Mouse (Mus musculus) WW6 (cell line): ENCODE measurements at regions not wholly inside any gene's neighbourhood (a gene's known extent, or its start where the extent isn't known, plus 50 kb on each side); places are given as distances from the start of the nearest gene placed in this dataset.
A peak's percentile ranks its signal among the peaks of the same experiment; 100 is the strongest.

Experiments
- DNase-seq: peaks from one replicate; pipeline ENCODE4 v3.0.0-alpha.2; 2013; ENCODE audit warnings: low read depth, low spot score

DNA sequence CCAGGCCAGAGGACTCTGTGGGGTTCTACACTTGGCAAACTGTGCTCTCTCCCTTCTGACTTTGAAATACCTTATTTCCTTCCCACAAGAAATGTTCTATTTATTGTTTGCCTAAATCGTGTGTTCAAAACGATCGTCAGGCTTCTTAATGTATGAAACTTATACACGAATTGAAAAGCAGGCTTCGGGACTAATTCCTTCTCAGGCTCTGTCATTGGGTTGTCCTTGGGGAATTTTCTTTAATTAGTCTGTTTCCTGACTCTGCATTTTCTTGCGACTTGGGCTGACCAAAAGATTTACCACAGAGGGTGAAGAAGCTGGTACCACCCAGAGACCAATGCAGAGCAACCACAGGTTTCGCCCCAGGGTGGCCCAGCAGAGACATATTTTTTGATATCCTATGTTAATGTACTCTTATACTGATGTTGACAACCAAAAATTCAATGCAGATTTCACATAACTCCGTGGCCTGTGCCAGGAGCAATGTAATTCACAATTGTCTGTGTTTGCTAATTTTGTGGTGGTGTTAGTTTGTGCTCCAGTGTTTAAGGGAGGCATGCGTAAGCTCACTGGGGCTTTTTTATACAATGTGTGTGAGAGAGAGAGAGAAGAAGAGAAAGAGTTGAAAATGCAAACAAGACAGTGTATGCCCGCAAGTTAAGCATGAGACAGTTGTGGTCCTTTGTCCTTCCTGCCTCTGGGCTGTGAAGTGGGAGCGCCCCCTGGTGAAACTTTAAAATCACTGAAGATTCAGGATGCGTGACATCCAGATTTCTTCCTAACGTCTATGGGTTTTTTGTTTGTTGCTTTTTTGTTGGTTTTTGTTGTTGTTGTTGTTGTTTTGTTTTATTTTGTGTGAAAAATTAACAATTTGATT lies 452.7 kb downstream of the Sox2 start:
- peak; percentile 16 for DNase-seq

GRCm38 (mm10) chr3:35104884-35105283 lies 454.7 kb downstream of the Sox2 start:
- DNase-seq, result no peak

- no peak for DNase-seq
These were observed 455.9 kb downstream of the Sox2 start for GRCm38 (mm10) chr3:35106097-35106496.

DNA sequence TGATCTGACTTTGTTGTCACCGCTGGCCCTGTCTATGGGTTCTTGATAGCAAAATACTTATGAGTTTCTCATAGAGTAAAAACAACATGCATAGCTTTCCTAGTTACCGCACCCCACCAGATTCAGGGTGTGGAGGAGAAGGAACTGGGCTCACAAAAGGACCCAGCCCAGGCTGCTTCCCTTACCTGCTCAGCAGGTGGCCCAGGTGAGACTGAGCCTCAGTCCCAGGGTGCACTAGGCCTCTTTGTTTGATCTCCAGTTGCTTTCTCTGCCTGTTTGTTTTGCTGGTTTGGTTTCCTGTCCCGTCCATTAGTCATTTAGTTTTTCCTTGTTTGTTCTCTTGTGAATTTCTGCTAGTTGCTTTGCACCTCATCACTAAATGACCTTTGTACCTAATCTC lies 483.3 kb downstream of the Sox2 start:
- no peak for DNase-seq

DNA sequence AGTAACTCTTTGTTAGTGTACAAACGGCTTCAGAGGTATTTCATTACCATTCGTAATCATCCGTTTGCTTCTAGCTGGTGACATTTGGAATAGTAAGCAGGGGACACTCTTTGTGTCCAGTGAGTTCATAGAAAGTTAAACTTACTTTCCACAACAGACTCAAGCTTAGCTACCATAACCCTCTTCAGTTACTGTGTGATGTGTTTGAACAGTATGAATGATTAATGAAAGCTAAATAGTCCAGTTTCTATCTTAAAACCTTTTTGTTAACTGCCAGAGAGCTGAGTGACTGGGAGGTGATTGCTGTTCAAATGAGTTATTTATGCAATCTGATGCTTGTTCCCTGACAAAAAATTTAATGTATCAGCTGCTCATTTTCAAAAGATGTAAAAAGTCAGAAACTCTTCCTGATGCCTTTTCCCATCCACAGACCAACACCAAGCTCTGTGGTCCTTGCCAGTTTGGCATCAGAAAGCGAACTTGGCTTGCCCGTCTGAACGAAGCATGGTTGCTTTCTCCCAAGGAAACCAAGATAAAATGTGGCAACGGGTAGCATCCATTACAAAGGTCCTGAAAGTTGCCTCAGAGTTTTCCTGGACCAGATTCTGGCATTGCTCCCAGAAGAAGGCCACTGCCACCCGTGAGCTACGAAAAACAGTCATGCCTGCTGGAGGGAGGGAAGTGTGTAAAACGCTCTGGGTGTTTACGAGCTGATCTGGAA lies 491.5 kb downstream of the Sox2 start:
- no peak for DNase-seq

GRCm38 (mm10) chr3:35142683-35143082 lies 492.5 kb downstream of the Sox2 start:
- no peak for DNase-seq

- no peak for DNase-seq
These were observed 495.4 kb downstream of the Sox2 start for GRCm38 (mm10) chr3:35145569-35145968.

- DNase-seq, result no peak
These were observed 496.5 kb downstream of the Sox2 start for GRCm38 (mm10) chr3:35146681-35147080.

DNA sequence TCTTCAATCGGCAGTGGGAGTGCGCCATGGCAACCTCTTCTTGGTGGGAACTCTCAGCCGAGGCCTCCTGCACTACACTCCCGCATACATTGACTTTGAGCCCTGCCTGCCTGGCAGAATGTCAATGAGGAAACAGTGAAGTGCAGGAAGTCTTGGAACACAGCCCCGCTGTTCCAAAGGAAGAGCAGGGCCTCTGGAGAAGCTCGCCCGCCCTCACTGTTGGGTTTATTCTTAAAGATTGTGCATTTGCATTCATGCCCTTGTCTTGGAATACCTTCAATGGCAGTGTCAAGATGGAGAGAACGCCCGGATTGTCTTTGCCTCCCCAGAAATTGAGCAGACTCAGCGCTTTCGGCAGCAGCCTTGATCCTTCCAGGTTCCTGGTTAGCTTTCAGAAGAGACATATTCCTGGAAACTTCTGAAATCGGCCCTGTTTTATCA lies 499.1 kb downstream of the Sox2 start:
- no peak for DNase-seq

- no peak for DNase-seq
These were observed 502.0 kb downstream of the Sox2 start for GRCm38 (mm10) chr3:35152191-35152590.

DNA sequence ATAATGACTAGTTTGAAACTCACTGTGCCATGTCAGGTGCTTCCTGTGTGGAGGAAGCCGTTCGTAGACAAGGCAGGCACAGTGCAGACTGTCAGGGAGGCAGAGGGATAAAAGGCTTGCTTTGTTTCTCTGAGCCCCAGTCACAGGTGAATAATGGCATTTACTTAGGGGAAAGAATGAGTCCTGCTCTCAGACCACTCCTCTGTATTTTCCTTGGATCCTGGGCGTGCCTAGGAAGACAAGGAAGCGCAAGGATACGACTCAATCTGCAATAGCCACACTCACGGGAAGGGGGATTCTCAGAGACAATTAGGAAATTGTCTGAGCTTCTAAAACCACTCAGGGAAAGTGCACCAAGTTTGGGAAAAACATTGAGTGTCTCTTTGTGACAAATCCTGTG lies 504.1 kb downstream of the Sox2 start:
- no peak for DNase-seq

DNA sequence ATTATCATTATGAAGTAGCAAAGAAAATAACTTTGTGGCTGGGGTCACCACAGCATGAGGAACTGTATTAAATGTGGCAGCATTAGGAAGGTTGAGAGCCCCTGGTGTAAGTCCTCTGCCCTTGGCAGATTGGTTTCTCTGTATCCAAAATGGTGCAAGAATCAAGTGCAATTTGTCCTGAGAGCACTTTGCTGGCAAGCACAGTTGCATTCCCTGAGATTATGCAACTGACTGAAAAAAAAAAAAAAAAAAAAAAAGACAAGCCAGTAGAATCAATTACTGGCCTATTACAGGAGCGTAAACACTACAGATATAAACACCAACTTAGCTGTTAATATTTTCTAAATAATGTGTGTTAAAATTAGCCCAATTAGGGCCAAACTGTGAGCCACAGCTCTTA lies 518.5 kb downstream of the Sox2 start:
- no peak for DNase-seq

DNA sequence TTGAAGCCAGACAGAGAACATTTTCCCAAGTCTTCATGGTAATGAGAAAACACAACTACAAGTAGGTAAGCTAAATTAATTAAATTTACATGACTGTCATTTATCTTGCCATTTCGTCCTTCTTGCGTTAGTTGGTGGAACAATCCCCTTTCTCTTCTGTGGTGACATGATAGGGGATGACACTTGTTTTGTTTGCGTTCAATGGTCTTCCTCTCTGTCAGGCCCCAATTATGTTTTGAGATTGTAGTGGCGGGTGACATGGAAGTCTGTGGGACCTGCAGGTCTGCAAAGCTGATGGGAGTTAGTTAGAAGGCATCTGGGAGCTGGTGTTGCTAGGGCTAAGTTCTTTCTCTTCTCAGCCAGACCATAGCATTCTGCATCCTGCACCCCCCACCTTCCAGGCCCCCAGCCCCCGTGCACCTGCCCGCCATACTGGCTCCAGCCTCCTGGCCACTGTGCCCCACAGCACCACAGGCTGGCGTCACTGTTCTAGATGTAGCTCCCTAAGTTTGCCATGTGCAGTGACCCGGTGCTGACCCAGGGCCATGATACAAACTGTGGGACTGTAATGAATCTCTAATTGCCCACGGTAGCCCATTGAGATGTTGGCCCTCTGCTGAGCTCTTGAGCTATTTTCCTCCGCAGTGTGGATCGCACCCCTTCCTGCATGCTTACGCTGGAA lies 528.7 kb downstream of the Sox2 start:
- no peak for DNase-seq

DNA sequence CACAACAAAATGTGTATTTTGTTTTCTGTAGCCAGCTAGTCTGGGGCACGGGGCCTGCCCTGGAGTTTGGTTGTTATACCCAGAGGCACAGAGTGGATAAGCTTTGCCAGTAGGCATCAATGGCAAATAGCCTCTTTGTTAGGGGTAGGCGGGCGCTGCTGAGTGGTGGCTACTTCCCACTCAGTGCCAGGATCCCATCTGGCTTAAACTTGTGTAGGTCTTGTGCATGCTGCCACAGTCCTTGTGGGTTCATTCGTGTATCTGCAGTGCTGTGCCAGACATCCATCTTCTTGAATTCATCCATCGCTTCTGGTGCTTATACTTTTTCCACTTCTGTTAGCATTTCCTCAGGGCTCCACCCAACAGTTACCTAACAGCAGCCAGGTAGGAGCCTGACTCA lies 545.4 kb upstream of the Atp11b start:
- no peak for DNase-seq

GRCm38 (mm10) chr3:35219394-35219793 lies 534.5 kb upstream of the Atp11b start:
- DNase-seq, result no peak

GRCm38 (mm10) chr3:35221183-35221582 lies 532.7 kb upstream of the Atp11b start:
- no peak for DNase-seq

- DNase-seq, result no peak
These were observed 531.7 kb upstream of the Atp11b start for GRCm38 (mm10) chr3:35222251-35222650.

DNA sequence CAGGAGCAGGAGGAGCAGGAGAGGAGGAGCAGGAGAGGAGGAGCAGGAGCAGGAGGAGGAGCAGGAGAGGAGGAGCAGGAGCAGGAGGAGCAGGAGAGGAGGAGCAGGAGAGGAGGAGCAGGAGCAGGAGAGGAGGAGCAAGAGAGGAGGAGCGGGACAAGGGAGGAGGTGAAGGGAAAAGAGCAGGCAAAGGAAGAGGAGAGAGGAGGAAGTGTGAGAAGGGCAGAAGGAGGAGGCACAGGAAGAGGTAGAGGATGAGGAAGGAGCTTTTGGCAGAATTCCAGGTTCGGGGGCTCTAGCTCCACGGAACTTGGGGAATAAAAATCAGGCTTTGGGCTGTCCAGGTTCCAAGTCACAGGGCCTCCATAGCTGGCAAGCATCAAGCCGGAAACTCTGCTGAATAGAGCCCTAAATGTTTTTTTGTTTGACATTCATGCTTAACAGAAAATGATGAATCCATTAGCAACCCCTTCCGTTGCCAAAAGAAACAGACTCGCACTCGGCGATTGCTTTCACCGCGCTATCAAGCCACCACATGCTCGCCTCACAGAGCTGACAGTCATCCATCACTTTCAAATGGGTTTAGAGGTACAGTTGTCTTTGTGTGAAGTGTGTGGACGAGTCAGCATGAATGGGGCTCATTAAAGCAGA lies 528.7 kb upstream of the Atp11b start:
- DNase-seq, result no peak

GRCm38 (mm10) chr3:35225774-35226365 lies 528.0 kb upstream of the Atp11b start:
- DNase-seq, result no peak

GRCm38 (mm10) chr3:35231158-35231928 lies 522.6 kb upstream of the Atp11b start:
- no peak for DNase-seq

DNA sequence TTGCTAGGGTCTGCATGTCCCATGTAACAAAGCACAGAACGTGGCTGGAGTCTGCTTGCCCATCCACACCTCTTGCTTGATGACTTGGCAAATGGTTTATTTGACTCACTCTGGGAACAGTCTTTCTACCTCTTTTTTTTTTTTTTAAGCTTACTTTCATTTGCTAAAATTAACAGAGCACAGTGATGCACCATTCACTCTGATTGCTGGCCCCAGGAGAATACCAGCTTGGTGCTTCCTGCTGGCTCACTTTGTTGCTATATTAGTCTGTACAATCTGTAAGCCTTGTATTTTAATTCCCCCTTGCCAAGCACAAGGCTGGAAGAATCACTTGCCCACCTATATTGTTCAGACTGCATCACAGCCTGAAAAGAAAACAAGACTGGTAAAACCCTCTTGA lies 521.4 kb upstream of the Atp11b start:
- DNase-seq, result no peak
